7 mouse cellular contexts compared by ENCODE assay signal in genomic region chrX:35683332-35683731, GRCm38 (mm10).
A peak's percentile ranks its signal among the peaks of the same experiment; 100 is the strongest.
DNase-seq lines count a peak whose midpoint lies in the region; ATAC-seq and TF ChIP-seq lines count a peak whose summit lies in the region.
"Not testable (repeated sequence)": the region's sequence is repeated elsewhere in the genome, so short reads cannot be mapped to it uniquely, and the experiment has no call there.

No protein-coding gene starts in this region.

- ATAC-seq in stomach, postnatal 0 days (ENCODE audit: low FRiP score, low TSS enrichment), result not testable (repeated sequence)

- H3K27ac ChIP-seq in MEL (ENCODE audit: control insufficient read depth, low read depth, low read length); stomach, postnatal 0 days (replicated peaks): not testable (repeated sequence)

- WGBS in stomach, postnatal 0 days, result 46% methylated on average over 10 of the region's 12 CpGs

- intact Hi-C loops in left cerebral cortex, postnatal 4 days (cut with DNase I), result not testable (repeated sequence)

- not testable (repeated sequence) for H3K9me3 ChIP-seq in MEL (replicated peaks; ENCODE audit: insufficient read depth, low read length); stomach, postnatal 0 days (ENCODE audit: control insufficient read depth, low read length)

- not testable (repeated sequence) for H3K79me2 ChIP-seq in MEL (ENCODE audit: control insufficient read depth, insufficient read depth, low read length, poor library complexity)

- H3K4me3 ChIP-seq in MEL (ENCODE audit: control insufficient read depth in 1 of 2, insufficient read depth in 1 of 2, low read depth in 2 of 2, low read length in 2 of 2); stomach, postnatal 0 days (ENCODE audit: low read depth, low read length): not testable (repeated sequence)

- peak; percentile 17 for DNase-seq in MEL (ENCODE audit: low read depth, low spot score)
- peak; percentile 0 for DNase-seq in cerebellum, adult 8-10 months
- peak; percentile 9 for DNase-seq in heart, postnatal 4 days
- DNase-seq in kidney, adult 8-10 months, result peak; percentile 0 to 7
- DNase-seq in left cerebral cortex, postnatal 4 days, result peak; percentile 0
- DNase-seq in lung, postnatal 14 days, result peak; percentile 0
- peak; percentile 11 for DNase-seq in stomach, postnatal 0 days (ENCODE audit: low spot score)

- not testable (repeated sequence) for TF ChIP-seq EP300 in MEL (IDR thresholded peaks at IDR 0.05; ENCODE audit: low read depth in 1 of 2, low read length in 2 of 2); stomach, postnatal 0 days (optimal IDR thresholded peaks at IDR 0.05)

- H3K27me3 ChIP-seq in MEL (ENCODE audit: control insufficient read depth in 1 of 2, insufficient read depth in 2 of 2, low read length in 2 of 2); stomach, postnatal 0 days (ENCODE audit: control insufficient read depth, insufficient read depth, low read length): not testable (repeated sequence)

- not testable (repeated sequence) for H3K4me1 ChIP-seq in MEL (ENCODE audit: control insufficient read depth in 1 of 2, insufficient read depth in 2 of 2, low read length in 2 of 2); stomach, postnatal 0 days (replicated peaks; ENCODE audit: control insufficient read depth, insufficient read depth)

- TF ChIP-seq POLR2A in MEL (IDR thresholded peaks at IDR 0.05; ENCODE audit: control insufficient read depth in 1 of 2, insufficient read depth in 1 of 2, low read depth in 1 of 2, low read length in 2 of 2, poor library complexity in 1 of 2), result not testable (repeated sequence)

- TF ChIP-seq RAD21 in MEL (IDR thresholded peaks at IDR 0.05; ENCODE audit: low read depth, low read length), result peak; percentile 31

- H3K9ac ChIP-seq in MEL (ENCODE audit: control insufficient read depth, low read depth, low read length, poor library complexity, severe bottlenecking); stomach, postnatal 0 days (ENCODE audit: low read length): not testable (repeated sequence)

- peak in 2 of 3 experiments; percentile 35 to 57; a peak in 5 of 6 replicates for TF ChIP-seq CTCF in MEL (IDR thresholded peaks at IDR 0.05 in 2 of 3, conservative IDR thresholded peaks at IDR 0.05 in 1 of 3; ENCODE audit: control insufficient read depth in 1 of 3, insufficient read depth in 1 of 3, low read depth in 2 of 3, low read length in 3 of 3, poor library complexity in 1 of 3, severe bottlenecking in 1 of 3)
- peak; percentile 50 for TF ChIP-seq CTCF in stomach, postnatal 0 days (IDR thresholded peaks at IDR 0.05; ENCODE audit: low read depth)

- H3K36me3 ChIP-seq in MEL (ENCODE audit: control insufficient read depth in 1 of 2, insufficient read depth in 2 of 2, low read length in 2 of 2); stomach, postnatal 0 days (ENCODE audit: control insufficient read depth, insufficient read depth, low read length): not testable (repeated sequence)

- H3K4me2 ChIP-seq in stomach, postnatal 0 days (replicated peaks; ENCODE audit: low read depth), result not testable (repeated sequence)

TF ChIP-seq in MEL, 35 proteins besides CTCF, POLR2A, EP300 and RAD21:
- peak; percentile 17; the same call in 1 of the 2 replicates for TF ChIP-seq SMC3 (IDR thresholded peaks at IDR 0.05; ENCODE audit: low read depth, low read length)
TF ChIP-seq in MEL: peak in this region for 1; not testable (repeated sequence) for 34.
